Mouse (Mus musculus): ENCODE measurements around the gene Pou4f1. TPM values are rescaled to one million over a fixed set of nuclear protein-coding genes. Genes with fewer than 3 reads are reported as not detected.

The Pou4f1 gene
- total and polyA plus RNA-seq, 3 experiments: 3.0 to 8.2 TPM; not detected in 1

DNA sequence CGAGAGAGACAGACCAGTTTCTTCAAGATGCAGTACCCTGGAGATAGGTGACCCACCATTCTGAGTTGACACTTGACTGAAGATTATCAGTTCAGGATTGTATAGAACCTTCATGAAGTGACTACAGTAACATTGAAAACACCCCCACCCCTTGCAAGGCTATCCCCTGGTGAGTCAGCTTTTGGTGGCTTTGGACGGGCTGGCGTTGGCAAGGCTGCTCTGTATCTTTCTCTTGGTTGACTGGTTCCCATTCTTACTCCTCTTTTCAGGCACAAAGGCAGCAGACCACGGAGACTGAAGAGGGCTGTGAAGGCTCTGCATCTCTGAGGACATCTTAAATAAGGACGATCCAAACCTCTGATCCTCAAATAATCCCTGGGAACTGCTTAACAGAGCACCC lies 10.8 kb upstream of the Pou4f1 start:
- Histone ChIP-seq H3K27ac (ENCODE audit: control insufficient read depth, low read depth, low read length) (no peak overlapping the region), H3K4me3 (ENCODE audit: control insufficient read depth in 1 of 2, insufficient read depth in 1 of 2, low read depth in 2 of 2, low read length in 2 of 2) (no peak overlapping the region), H3K4me1 (ENCODE audit: control insufficient read depth in 1 of 2, insufficient read depth in 2 of 2, low read length in 2 of 2) (peaks cover 6 to 7% of the 10 kb centered on the region in 2 experiments), H3K27me3 (ENCODE audit: control insufficient read depth in 1 of 2, insufficient read depth in 2 of 2, low read length in 2 of 2) (no peaks in the 10 kb centered on the region), H3K9me3 (replicated peaks; ENCODE audit: insufficient read depth, low read length) (no peaks in the 10 kb centered on the region), H3K9ac (ENCODE audit: control insufficient read depth, low read depth, low read length, poor library complexity, severe bottlenecking) (no peak overlapping the region), H3K79me2 (ENCODE audit: control insufficient read depth, insufficient read depth, low read length, poor library complexity) (no peaks in the 10 kb centered on the region), H3K36me3 (ENCODE audit: control insufficient read depth in 1 of 2, insufficient read depth in 2 of 2, low read length in 2 of 2) (peaks cover 4 to 11% of the 10 kb centered on the region in 2 experiments)
- TF ChIP-seq EP300 (IDR thresholded peaks at IDR 0.05; ENCODE audit: low read depth in 1 of 2, low read length in 2 of 2) (no peak), HCFC1 (IDR thresholded peaks at IDR 0.05; ENCODE audit: low read depth, low read length) (no peak), MAX (IDR thresholded peaks at IDR 0.05; ENCODE audit: low read length) (no peak), MAZ (IDR thresholded peaks at IDR 0.05; ENCODE audit: low read depth, low read length) (no peak), NRF1 (IDR thresholded peaks at IDR 0.05; ENCODE audit: insufficient read depth, low read depth, low read length, poor library complexity, severe bottlenecking) (no peak), RCOR1 (IDR thresholded peaks at IDR 0.05; ENCODE audit: low read depth, low read length) (no peak), ZKSCAN1 (IDR thresholded peaks at IDR 0.05; ENCODE audit: low read depth, low read length) (no peak), ZC3H11A (IDR thresholded peaks at IDR 0.05; ENCODE audit: low read depth, low read length) (no peak), GATA1 (IDR thresholded peaks at IDR 0.05; ENCODE audit: low read depth, low read length) (no peak), CTCF (IDR thresholded peaks at IDR 0.05 in 2 of 3, conservative IDR thresholded peaks at IDR 0.05 in 1 of 3; ENCODE audit: control insufficient read depth in 1 of 3, insufficient read depth in 1 of 3, low read depth in 2 of 3, low read length in 3 of 3, poor library complexity in 1 of 3, severe bottlenecking in 1 of 3) (no peak), MYC (IDR thresholded peaks at IDR 0.05; ENCODE audit: low read depth, low read length) (no peak), SIN3A (IDR thresholded peaks at IDR 0.05; ENCODE audit: low read length) (no peak), ETS1 (IDR thresholded peaks at IDR 0.05; ENCODE audit: low read depth, low read length) (no peak), UBTF (IDR thresholded peaks at IDR 0.05; ENCODE audit: borderline replicate concordance, insufficient read depth, low read depth, low read length) (no peak), E2F4 (IDR thresholded peaks at IDR 0.05; ENCODE audit: borderline replicate concordance, low read depth, low read length) (no peak), ELF1 (IDR thresholded peaks at IDR 0.05; ENCODE audit: low read depth, low read length) (no peak), ZNF384 (IDR thresholded peaks at IDR 0.05; ENCODE audit: low read depth, low read length) (no peak), MEF2A (IDR thresholded peaks at IDR 0.05; ENCODE audit: extremely low read depth, insufficient replicate concordance, low read depth, low read length, poor library complexity, severe bottlenecking) (no peak)
- DNase-seq (ENCODE audit: low read depth, low spot score): no peak

DNA sequence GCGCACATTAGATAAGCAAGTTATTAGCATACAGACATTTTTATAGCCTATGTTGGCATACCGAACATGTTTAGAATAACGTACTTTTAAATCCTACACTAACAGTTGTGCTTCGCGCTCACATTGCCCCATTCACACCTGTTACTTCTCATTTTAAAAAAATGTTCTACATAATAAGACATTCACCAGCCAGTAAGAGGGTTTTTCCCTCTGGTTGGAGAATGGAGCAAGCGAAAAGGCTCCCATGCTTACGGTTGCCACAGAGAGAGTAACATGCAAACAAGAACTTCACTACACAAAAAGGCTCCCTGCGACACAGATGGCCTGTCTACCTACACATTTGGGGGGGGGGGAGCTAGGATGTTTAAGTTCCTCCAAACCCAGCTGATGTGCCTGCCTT lies 9.8 kb upstream of the Pou4f1 start:
- H3K9ac ChIP-seq (ENCODE audit: control insufficient read depth, low read depth, low read length, poor library complexity, severe bottlenecking): no peak overlapping the region
- peaks cover 3 to 11% of the 10 kb centered on the region in 2 experiments for H3K36me3 ChIP-seq (ENCODE audit: control insufficient read depth in 1 of 2, insufficient read depth in 2 of 2, low read length in 2 of 2)
- H3K4me3 ChIP-seq (ENCODE audit: control insufficient read depth in 1 of 2, insufficient read depth in 1 of 2, low read depth in 2 of 2, low read length in 2 of 2): no peak overlapping the region
- DNase-seq (ENCODE audit: low read depth, low spot score): no peak
- H3K9me3 ChIP-seq (replicated peaks; ENCODE audit: insufficient read depth, low read length): no peaks in the 10 kb centered on the region
- H3K4me1 ChIP-seq (ENCODE audit: control insufficient read depth in 1 of 2, insufficient read depth in 2 of 2, low read length in 2 of 2): peaks cover 7 to 11% of the 10 kb centered on the region in 2 experiments
- no peaks in the 10 kb centered on the region for H3K27me3 ChIP-seq (ENCODE audit: control insufficient read depth in 1 of 2, insufficient read depth in 2 of 2, low read length in 2 of 2)
- no peak overlapping the region for H3K27ac ChIP-seq (ENCODE audit: control insufficient read depth, low read depth, low read length)
- H3K79me2 ChIP-seq (ENCODE audit: control insufficient read depth, insufficient read depth, low read length, poor library complexity): no peaks in the 10 kb centered on the region
- TF ChIP-seq UBTF (IDR thresholded peaks at IDR 0.05; ENCODE audit: borderline replicate concordance, insufficient read depth, low read depth, low read length) (no peak), MYC (IDR thresholded peaks at IDR 0.05; ENCODE audit: low read depth, low read length) (no peak), ZMIZ1 (IDR thresholded peaks at IDR 0.05; ENCODE audit: low read depth, low read length) (no peak), CHD1 (IDR thresholded peaks at IDR 0.05; ENCODE audit: low read depth, low read length) (no peak), SMC3 (IDR thresholded peaks at IDR 0.05; ENCODE audit: low read depth, low read length) (no peak), MYB (IDR thresholded peaks at IDR 0.05; ENCODE audit: low read depth, low read length) (no peak), CTCF (IDR thresholded peaks at IDR 0.05 in 2 of 3, conservative IDR thresholded peaks at IDR 0.05 in 1 of 3; ENCODE audit: control insufficient read depth in 1 of 3, insufficient read depth in 1 of 3, low read depth in 2 of 3, low read length in 3 of 3, poor library complexity in 1 of 3, severe bottlenecking in 1 of 3) (no peak), RCOR1 (IDR thresholded peaks at IDR 0.05; ENCODE audit: low read depth, low read length) (no peak), CHD2 (IDR thresholded peaks at IDR 0.05; ENCODE audit: low read length) (no peak), MAZ (IDR thresholded peaks at IDR 0.05; ENCODE audit: low read depth, low read length) (no peak), NELFE (IDR thresholded peaks at IDR 0.05; ENCODE audit: low read depth, low read length) (no peak), GABPA (IDR thresholded peaks at IDR 0.05; ENCODE audit: low read depth, low read length) (no peak), ZC3H11A (IDR thresholded peaks at IDR 0.05; ENCODE audit: low read depth, low read length) (no peak), MEF2A (IDR thresholded peaks at IDR 0.05; ENCODE audit: extremely low read depth, insufficient replicate concordance, low read depth, low read length, poor library complexity, severe bottlenecking) (no peak)
